Mouse (Mus musculus) heart, adult 11 months (tissue): ENCODE results near the gene Gm20388.
A peak's percentile ranks its signal among the peaks of the same experiment; 100 is the strongest.

Source experiments
- DNase-seq: peaks from one replicate; pipeline ENCODE4 v3.0.0; 2022

Gene Gm20388

GRCm38 (mm10) chr8:122325196-122325595 lies 2414.6 kb downstream of the Gm20388 start:
- no peak for DNase-seq

DNA sequence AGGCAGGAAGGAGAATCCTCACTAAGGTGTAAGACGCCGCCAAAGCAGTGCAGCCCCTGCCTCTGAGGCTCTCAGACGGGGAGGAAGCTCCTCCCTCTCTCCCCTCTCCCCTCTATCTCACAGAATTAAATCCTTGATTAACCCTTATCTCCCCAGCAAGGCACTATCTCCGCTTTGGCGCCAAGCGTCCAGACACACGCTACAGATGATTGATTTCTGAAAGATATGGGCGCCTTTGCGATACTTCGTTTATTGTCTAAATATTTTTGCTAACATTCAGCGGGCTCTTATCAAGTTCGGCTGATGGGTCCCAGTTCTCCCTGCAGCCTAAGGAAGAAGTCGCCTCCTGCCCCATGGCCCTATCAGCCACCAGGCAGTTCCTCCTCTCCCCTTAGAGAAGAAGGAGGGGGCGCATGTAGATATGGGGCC lies 2415.5 kb downstream of the Gm20388 start:
- DNase-seq, result no peak

GRCm38 (mm10) chr8:122329072-122329471 lies 2418.4 kb downstream of the Gm20388 start:
- no peak for DNase-seq

DNA sequence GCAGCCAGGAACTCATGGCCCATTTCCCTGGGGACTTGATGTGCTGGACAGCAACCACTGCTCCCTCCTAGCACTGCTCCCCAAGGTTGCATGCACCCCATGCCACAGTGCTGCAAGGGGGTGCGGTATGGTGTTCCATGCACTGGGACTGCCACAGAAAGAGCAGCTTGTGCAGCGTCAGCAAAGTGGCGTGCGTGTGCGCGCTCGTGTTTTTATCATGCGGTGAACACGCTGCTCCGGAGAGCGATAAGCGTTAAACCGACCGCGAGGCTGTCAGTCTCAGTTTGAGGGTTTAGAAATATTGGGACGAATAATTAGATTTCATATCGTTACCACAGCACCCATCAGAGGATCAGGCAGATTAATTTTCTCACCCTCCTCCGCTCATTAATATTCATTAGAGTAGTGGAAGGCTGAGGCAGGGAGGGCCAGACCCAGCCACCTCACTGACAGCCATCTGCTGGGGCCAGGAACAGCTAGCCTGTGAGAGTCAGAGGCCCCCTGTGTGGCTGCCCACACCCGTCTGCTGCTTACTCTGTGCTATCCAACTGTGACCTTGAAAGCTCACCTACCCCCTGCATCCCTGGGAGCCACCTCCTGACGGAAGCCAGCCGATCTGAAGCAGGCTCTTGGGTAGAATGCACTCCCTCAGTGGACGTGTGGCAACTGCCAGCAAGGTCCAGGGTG lies 2419.1 kb downstream of the Gm20388 start:
- no peak for DNase-seq

GRCm38 (mm10) chr8:122330446-122331133 lies 2419.9 kb downstream of the Gm20388 start:
- peak; percentile 92 for DNase-seq

GRCm38 (mm10) chr8:122331134-122331523 lies 2420.5 kb downstream of the Gm20388 start:
- DNase-seq, result peak; percentile 99

DNA sequence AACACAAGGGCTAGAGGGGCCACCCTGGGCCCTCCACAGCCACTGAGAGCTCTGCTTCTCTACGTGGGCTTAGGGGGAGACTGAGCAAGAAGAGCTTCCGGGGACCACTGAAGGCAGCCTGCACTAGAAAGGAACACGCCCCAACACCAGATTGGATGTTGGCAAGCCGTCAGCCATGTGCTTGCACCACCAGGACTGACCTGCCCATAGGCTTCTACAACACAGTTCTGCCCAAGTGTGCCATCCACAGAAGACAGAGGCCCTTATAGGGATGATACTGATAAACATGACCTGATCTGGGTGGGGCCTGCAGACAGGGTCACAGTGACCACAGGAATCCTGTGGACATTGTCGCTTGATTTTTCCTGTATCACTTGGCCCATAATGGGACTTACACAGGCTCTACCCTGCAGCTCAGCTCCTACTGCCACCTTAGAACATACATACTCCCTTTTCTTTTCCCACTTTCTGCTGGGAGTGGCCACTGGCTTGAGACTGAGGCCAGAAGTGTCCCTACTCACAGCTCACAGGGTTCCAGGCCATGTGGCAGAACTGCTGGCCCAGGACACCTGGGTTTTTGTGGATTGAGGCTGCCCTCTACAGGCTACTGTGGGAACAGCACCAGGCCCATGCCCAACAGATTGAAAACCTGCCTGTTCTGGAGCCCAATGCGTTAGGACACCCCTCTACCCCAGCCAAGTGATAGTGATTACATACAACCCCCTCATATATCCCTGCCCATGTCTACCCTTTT lies 2422.3 kb downstream of the Gm20388 start:
- peak; percentile 98 for DNase-seq

DNA sequence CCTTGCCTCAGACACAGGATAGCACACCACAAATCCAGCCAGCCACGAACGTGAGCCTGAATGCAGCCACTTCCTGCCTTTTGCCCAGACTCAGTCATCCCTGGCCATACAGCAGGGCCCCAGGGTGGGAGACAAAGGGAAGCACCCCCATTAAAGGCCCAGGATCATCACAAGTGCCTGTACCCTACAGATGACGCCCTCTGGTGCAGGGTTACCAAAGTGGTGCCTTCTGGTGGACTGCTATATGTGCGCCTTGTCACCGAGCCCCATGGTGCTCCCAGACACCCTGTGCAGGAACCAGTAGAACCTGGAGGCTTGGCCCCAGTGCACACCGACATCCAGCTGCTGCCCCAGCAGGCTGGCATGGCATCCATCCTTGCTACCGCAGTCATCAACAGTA lies 2422.9 kb downstream of the Gm20388 start:
- peak; percentile 92 for DNase-seq

DNA sequence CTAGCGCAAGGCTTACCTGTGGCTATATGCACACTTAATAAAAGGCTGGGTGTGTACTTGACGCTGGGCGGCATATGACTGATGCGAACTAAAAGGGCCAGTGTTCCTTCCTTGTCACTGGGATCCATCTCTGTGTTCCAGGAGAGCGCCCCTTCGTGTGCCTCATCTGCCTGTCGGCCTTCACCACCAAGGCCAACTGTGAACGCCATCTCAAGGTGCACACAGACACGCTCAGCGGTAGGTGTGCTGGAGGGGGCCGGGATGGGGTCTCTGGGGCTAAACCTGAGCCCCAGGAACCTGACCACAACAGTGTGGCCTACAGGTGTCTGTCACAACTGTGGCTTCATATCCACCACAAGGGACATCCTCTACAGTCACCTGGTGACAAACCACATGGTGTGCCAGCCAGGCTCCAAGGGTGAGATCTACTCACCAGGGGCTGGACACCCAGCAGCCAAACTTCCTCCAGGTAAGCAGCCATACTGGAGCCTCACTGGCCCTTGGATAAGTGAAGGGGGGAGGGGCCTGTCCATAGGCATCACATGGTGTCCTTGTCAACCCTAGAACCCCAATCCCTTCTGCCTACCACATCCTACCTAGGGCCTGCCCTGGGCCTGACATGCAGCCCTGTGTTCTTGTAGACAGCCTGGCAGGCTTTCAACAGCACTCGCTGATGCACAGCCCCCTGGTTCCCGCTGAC lies 2424.3 kb downstream of the Gm20388 start:
- peak; percentile 93 for DNase-seq

- DNase-seq, result peak; percentile 90
Observed at GRCm38 (mm10) chr8:122335638-122336250, 2425.1 kb downstream of the Gm20388 start.

GRCm38 (mm10) chr8:122336251-122336910 lies 2425.7 kb downstream of the Gm20388 start:
- DNase-seq, result no peak

GRCm38 (mm10) chr8:122338852-122339251 lies 2428.2 kb downstream of the Gm20388 start:
- DNase-seq, result no peak

- DNase-seq, result no peak
Observed at GRCm38 (mm10) chr8:122340761-122341160, 2430.1 kb downstream of the Gm20388 start.

- DNase-seq, result no peak
Observed at GRCm38 (mm10) chr8:122341790-122342189, 2431.1 kb downstream of the Gm20388 start.

DNA sequence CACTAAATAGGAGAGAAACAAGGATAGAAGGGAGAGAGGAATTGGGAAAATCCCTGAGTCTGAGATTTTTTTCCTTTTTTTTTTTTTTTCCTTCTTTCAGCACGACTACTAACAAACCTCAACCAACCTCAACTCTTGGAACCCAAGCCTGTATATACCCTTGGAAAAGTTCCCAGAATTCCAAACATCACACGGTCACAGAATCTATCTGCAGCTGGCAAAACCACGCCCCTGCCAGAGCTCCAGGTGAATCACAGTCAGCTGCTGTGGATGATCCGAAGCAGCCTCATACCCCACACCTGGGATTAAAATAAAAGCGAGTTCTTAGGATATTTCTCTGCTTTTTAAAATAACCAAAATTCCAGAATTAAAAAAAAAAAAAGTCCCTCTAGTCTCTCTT lies 2431.7 kb downstream of the Gm20388 start:
- no peak for DNase-seq

- peak; percentile 98 for DNase-seq
Observed at GRCm38 (mm10) chr8:122342806-122343209, 2432.2 kb downstream of the Gm20388 start.

DNA sequence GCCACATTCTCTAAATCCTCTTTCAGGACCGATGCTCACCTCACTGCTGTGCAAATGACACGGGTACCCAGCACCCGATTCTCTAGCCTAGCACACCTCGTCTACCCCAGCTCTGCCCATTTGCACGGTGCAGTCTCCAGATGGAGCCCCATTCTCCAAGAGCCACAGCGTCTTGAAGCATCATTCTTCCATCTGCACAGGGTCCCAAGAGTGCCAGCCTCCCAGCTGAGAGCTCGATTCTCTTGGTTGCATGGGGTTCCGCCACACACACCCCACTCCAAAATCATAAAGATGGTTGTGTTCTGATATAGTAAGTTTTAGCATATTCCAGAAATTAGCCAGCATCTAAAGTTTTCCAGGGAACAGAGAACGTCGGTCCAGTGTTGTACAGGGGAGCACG lies 2432.7 kb downstream of the Gm20388 start:
- DNase-seq, result no peak

DNA sequence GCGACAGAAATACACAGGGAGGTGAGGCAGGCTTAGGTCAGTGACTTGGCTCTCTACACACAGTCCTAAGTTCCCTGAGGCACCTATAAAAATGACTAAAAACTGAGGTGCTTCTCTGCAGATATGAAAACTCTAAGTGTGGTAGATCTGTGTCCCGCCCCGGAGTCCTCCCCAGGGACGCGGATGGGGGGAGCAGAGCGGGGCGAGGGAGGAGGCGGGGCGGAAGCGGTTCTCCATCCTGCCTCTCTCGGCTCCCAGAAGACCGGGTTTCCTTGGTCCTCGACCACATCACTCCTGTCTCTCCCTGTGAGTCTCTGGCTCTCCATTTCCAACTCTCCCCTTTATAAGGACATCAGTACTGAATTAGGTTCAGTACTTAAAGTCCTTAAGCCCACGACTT lies 2433.1 kb downstream of the Gm20388 start:
- DNase-seq, result peak; percentile 95

GRCm38 (mm10) chr8:122344219-122344618 lies 2433.6 kb downstream of the Gm20388 start:
- peak; percentile 89 for DNase-seq

DNA sequence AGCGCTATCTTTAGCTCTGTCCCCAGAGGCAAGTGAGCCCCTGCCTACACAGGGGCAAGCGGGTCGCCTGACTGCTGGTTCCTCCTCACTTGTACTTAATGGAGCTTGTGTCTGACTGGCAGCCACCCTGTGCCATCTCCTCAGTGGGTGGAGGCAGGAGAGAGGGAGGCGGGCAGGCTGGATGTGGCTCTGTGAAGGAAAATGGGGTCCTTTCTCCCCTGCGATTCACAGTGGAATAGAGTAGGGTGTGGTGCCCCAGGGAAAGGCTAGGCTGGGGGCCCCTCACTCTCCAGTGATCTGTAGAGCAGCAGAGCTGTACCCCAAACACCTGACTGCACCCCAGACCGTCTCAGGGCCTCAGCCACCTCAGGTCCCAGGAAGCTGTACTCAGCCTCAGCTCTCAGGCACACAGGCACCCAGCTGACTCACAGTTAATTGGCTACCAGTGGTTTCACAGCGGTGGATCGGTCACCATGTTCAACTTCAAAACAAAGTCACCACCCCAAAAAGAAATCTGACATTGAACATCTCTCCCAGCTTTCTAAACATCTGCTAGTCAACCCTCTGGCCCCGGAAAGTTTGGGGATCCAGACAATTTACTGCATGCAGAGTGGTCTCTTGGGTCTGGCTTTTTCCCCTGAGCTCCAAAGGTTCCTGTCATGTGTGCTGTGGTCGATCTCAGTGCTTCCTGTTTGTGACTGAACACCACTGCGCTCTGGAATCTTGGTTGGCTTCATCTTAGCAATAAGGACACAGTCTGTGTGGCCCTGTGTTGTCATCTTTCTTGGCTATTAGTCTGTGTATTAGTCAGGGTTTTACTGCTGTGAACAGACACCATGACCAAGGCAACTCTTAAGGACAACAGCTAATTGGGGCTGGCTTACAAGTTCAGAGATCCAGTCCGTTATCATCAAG lies 2434.8 kb downstream of the Gm20388 start:
- peak; percentile 91 for DNase-seq
